Mouse (Mus musculus) C2C12 (cell line): Measurements from ENCODE around the gene Iqsec1.

Source experiments
- CEBPB ChIP-seq: IDR thresholded peaks from one replicate; pipeline ENCODE4 v1.6.1; 2011; ENCODE audit warnings: low read depth, mild to moderate bottlenecking, control low read depth, moderate library complexity
- CTCF ChIP-seq: IDR thresholded peaks from one replicate; pipeline ENCODE4 v1.5.1; 2011; ENCODE audit not compliant: control insufficient read depth, insufficient read depth, insufficient read length
- FOSL1 ChIP-seq: IDR thresholded peaks from one replicate; pipeline ENCODE4 v1.8.0; 2011; ENCODE audit warnings: mild to moderate bottlenecking, low read length; ENCODE audit not compliant: poor library complexity, insufficient read depth, severe bottlenecking

- TF ChIP-seq CTCF (no peak), CEBPB (no peak), FOSL1 (no peak)
These were observed 296.6 kb downstream of the Iqsec1 start for GRCm38 (mm10) chr6:90691935-90692334.
